Mouse (Mus musculus): ENCODE data around the gene Vmp1. TPM values are rescaled to one million over a fixed set of nuclear protein-coding genes. Genes with fewer than 3 reads are reported as not detected.

Vmp1 gene
- 101 and 113 TPM in 2 replicates for polyA plus RNA-seq (2011; ENCODE audit: insufficient read depth, insufficient read length, low read depth, missing spikeins)

- Histone ChIP-seq H3K9me3 (replicated peaks; ENCODE audit: control insufficient read depth, insufficient read depth, low read length, poor library complexity, severe bottlenecking) (no peaks in the 10 kb centered on the region), H3K27ac (ENCODE audit: insufficient read depth, low read length) (peak within 1 kb of the TSS; percentile 85), H3K4me3 (ENCODE audit: low read depth, low read length) (peak within 1 kb of the TSS; percentile 99), H3K9ac (ENCODE audit: low read depth, poor library complexity, severe bottlenecking) (peak within 1 kb of the TSS; percentile 92), H3K4me1 (ENCODE audit: control insufficient read depth, insufficient read depth, low read length) (no peaks in the 10 kb centered on the region), H3K27me3 (ENCODE audit: control insufficient read depth, insufficient read depth, low read length, poor library complexity, severe bottlenecking) (no peaks in the 10 kb centered on the region), H3K36me3 (ENCODE audit: control insufficient read depth, insufficient read depth, low read length, poor library complexity, severe bottlenecking) (peaks cover 12% of the 10 kb centered on the region)
- TF ChIP-seq POLR2A (IDR thresholded peaks at IDR 0.05; ENCODE audit: insufficient read depth, low read length) = peak; percentile 57
- TF ChIP-seq CTCF (IDR thresholded peaks at IDR 0.05; ENCODE audit: low read depth, low read length) = no peak
- TF ChIP-seq EP300 (IDR thresholded peaks at IDR 0.05; ENCODE audit: insufficient read depth, low read depth, low read length) = 0 out of 2 replicates have a peak, but pooled peaks have one; percentile 22
Observed at GRCm38 (mm10) chr11:86683395-86684125, at the start of gene Vmp1, which contains the start of gene Ptrh2. TSS of gene Vmp1 (minus strand) at chr11:86683836. TSS of gene Ptrh2 (plus strand) at chr11:86683985.

DNA sequence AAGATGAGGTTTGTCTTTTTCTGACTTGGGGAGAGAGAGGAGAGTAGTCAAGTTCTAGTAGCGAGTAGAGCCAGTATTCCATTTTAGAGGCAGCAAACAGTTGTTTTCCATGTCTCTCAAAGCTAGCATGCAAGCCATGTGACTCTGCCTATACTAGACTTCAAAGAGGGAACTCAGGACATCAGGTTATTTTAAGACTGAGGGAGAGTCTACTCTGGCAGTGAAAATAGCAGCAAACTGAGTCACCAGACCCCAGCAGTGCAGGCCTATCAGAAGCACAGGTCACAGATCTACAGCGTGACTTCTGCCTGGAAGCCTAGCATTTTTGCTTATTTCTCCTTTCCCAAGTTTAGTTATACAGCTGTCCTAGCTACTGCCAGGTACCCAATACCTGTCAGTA is 47.8 kb upstream of the Vmp1 start:
- no peak for TF ChIP-seq EP300 (IDR thresholded peaks at IDR 0.05; ENCODE audit: insufficient read depth, low read depth, low read length)
- TF ChIP-seq POLR2A (IDR thresholded peaks at IDR 0.05; ENCODE audit: insufficient read depth, low read length) = no peak
- TF ChIP-seq CTCF (IDR thresholded peaks at IDR 0.05; ENCODE audit: low read depth, low read length) = no peak
- no peak overlapping the region for H3K4me3 ChIP-seq (ENCODE audit: low read depth, low read length)
- H3K36me3 ChIP-seq (ENCODE audit: control insufficient read depth, insufficient read depth, low read length, poor library complexity, severe bottlenecking) = peaks cover 56% of the 10 kb centered on the region
- H3K4me1 ChIP-seq (ENCODE audit: control insufficient read depth, insufficient read depth, low read length) = no peaks in the 10 kb centered on the region
- no peaks in the 10 kb centered on the region for H3K27me3 ChIP-seq (ENCODE audit: control insufficient read depth, insufficient read depth, low read length, poor library complexity, severe bottlenecking)
- H3K9me3 ChIP-seq (replicated peaks; ENCODE audit: control insufficient read depth, insufficient read depth, low read length, poor library complexity, severe bottlenecking) = no peaks in the 10 kb centered on the region
- H3K27ac ChIP-seq (ENCODE audit: insufficient read depth, low read length) = no peak overlapping the region
- H3K9ac ChIP-seq (ENCODE audit: low read depth, poor library complexity, severe bottlenecking) = no peak overlapping the region

DNA sequence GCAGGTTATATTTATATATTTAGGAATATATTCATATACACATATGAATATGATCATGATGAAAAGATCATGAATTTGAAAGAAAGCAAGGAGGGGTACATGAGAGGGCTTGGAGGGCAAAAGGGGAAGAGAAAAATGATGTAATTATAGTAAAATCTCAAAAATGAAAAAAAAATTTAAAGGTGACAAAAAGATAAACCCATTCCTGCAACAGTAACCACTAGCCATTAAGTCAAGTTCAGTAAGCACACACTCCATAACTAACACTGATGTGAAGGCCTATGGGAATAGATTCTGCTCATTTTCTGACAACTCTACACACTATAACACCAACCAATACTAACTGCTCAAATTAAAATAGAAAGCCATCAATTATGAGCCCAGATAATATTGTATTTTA is 42.0 kb upstream of the Vmp1 start:
- H3K9me3 ChIP-seq (replicated peaks; ENCODE audit: control insufficient read depth, insufficient read depth, low read length, poor library complexity, severe bottlenecking) = no peaks in the 10 kb centered on the region
- no peak overlapping the region for H3K4me3 ChIP-seq (ENCODE audit: low read depth, low read length)
- no peaks in the 10 kb centered on the region for H3K4me1 ChIP-seq (ENCODE audit: control insufficient read depth, insufficient read depth, low read length)
- H3K36me3 ChIP-seq (ENCODE audit: control insufficient read depth, insufficient read depth, low read length, poor library complexity, severe bottlenecking) = peaks cover 71% of the 10 kb centered on the region
- no peak overlapping the region for H3K9ac ChIP-seq (ENCODE audit: low read depth, poor library complexity, severe bottlenecking)
- H3K27ac ChIP-seq (ENCODE audit: insufficient read depth, low read length) = no peak overlapping the region
- H3K27me3 ChIP-seq (ENCODE audit: control insufficient read depth, insufficient read depth, low read length, poor library complexity, severe bottlenecking) = no peaks in the 10 kb centered on the region
- TF ChIP-seq CTCF (IDR thresholded peaks at IDR 0.05; ENCODE audit: low read depth, low read length) (no peak), POLR2A (IDR thresholded peaks at IDR 0.05; ENCODE audit: insufficient read depth, low read length) (no peak), EP300 (IDR thresholded peaks at IDR 0.05; ENCODE audit: insufficient read depth, low read depth, low read length) (no peak)

DNA sequence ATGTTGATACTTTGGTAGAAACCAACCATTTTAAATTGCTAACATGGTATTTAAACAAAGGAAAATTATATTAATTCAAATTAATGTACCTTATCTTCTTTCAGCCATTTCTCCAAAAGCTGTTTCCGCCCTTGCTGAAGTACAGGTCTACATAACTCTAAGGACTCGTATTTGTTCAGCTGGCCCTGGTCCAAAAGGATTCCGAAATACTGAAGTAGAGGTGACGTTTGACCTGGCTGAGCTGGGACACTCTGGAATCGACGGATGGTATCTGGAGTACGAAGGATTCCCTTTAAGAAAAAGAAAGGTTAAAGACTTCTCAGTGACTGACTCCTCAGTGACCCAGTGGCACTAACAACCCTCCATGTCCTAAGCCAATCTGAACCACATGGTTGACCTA is 41.3 kb upstream of the Vmp1 start:
- peaks cover 71% of the 10 kb centered on the region for H3K36me3 ChIP-seq (ENCODE audit: control insufficient read depth, insufficient read depth, low read length, poor library complexity, severe bottlenecking)
- TF ChIP-seq POLR2A (IDR thresholded peaks at IDR 0.05; ENCODE audit: insufficient read depth, low read length) (no peak), EP300 (IDR thresholded peaks at IDR 0.05; ENCODE audit: insufficient read depth, low read depth, low read length) (no peak), CTCF (IDR thresholded peaks at IDR 0.05; ENCODE audit: low read depth, low read length) (no peak)

GRCm38 (mm10) chr11:86724004-86724403 is 40.4 kb upstream of the Vmp1 start:
- no peak overlapping the region for H3K9ac ChIP-seq (ENCODE audit: low read depth, poor library complexity, severe bottlenecking)
- peaks cover 73% of the 10 kb centered on the region for H3K36me3 ChIP-seq (ENCODE audit: control insufficient read depth, insufficient read depth, low read length, poor library complexity, severe bottlenecking)
- no peaks in the 10 kb centered on the region for H3K9me3 ChIP-seq (replicated peaks; ENCODE audit: control insufficient read depth, insufficient read depth, low read length, poor library complexity, severe bottlenecking)
- no peak overlapping the region for H3K4me3 ChIP-seq (ENCODE audit: low read depth, low read length)
- no peaks in the 10 kb centered on the region for H3K27me3 ChIP-seq (ENCODE audit: control insufficient read depth, insufficient read depth, low read length, poor library complexity, severe bottlenecking)
- H3K27ac ChIP-seq (ENCODE audit: insufficient read depth, low read length) = no peak overlapping the region
- H3K4me1 ChIP-seq (ENCODE audit: control insufficient read depth, insufficient read depth, low read length) = no peaks in the 10 kb centered on the region
- TF ChIP-seq CTCF (IDR thresholded peaks at IDR 0.05; ENCODE audit: low read depth, low read length) (no peak), POLR2A (IDR thresholded peaks at IDR 0.05; ENCODE audit: insufficient read depth, low read length) (no peak)

More for the DNA sequence above, 41.3 kb upstream of the Vmp1 start:
- no peaks in the 10 kb centered on the region for H3K9me3 ChIP-seq (replicated peaks; ENCODE audit: control insufficient read depth, insufficient read depth, low read length, poor library complexity, severe bottlenecking)
- H3K27me3 ChIP-seq (ENCODE audit: control insufficient read depth, insufficient read depth, low read length, poor library complexity, severe bottlenecking) = no peaks in the 10 kb centered on the region
- no peak overlapping the region for H3K9ac ChIP-seq (ENCODE audit: low read depth, poor library complexity, severe bottlenecking)
- H3K27ac ChIP-seq (ENCODE audit: insufficient read depth, low read length) = no peak overlapping the region
- no peaks in the 10 kb centered on the region for H3K4me1 ChIP-seq (ENCODE audit: control insufficient read depth, insufficient read depth, low read length)
- H3K4me3 ChIP-seq (ENCODE audit: low read depth, low read length) = no peak overlapping the region

DNA sequence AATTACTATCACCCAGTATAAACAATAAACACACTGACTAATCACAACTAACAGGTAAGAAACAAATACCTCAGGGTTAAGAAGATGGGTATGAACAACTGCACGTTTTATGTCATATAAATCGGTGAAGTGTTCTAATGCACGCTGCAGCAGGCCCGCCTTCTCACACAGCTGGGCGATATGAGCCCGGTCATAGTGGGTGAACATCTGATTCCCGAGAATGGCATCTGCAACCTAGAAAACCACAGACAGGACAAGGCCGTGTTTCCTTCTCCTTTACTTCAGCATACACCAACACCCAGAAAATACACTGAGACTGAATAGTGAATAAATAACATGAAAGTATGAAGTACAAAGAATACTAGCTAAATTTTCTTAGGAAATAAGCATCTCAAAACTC is 35.8 kb upstream of the Vmp1 start:
- TF ChIP-seq CTCF (IDR thresholded peaks at IDR 0.05; ENCODE audit: low read depth, low read length) (no peak), POLR2A (IDR thresholded peaks at IDR 0.05; ENCODE audit: insufficient read depth, low read length) (no peak), EP300 (IDR thresholded peaks at IDR 0.05; ENCODE audit: insufficient read depth, low read depth, low read length) (no peak)
- H3K9me3 ChIP-seq (replicated peaks; ENCODE audit: control insufficient read depth, insufficient read depth, low read length, poor library complexity, severe bottlenecking) = no peaks in the 10 kb centered on the region
- H3K4me1 ChIP-seq (ENCODE audit: control insufficient read depth, insufficient read depth, low read length) = no peaks in the 10 kb centered on the region
- H3K27me3 ChIP-seq (ENCODE audit: control insufficient read depth, insufficient read depth, low read length, poor library complexity, severe bottlenecking) = no peaks in the 10 kb centered on the region
- H3K4me3 ChIP-seq (ENCODE audit: low read depth, low read length) = no peak overlapping the region
- peaks cover 73% of the 10 kb centered on the region for H3K36me3 ChIP-seq (ENCODE audit: control insufficient read depth, insufficient read depth, low read length, poor library complexity, severe bottlenecking)
- H3K9ac ChIP-seq (ENCODE audit: low read depth, poor library complexity, severe bottlenecking) = no peak overlapping the region
- no peak overlapping the region for H3K27ac ChIP-seq (ENCODE audit: insufficient read depth, low read length)

Data from ES-Bruce4 (cell line).